Mouse (Mus musculus): ENCODE results near the gene Il18bp.

GRCm38 (mm10) chr7:102034904-102035303 lies 16.4 kb upstream of the Il18bp start:
- TF ChIP-seq CEBPB (IDR thresholded peaks at IDR 0.05; ENCODE audit: insufficient read depth, poor library complexity, severe bottlenecking) (no peak), USF1 (IDR thresholded peaks at IDR 0.05; ENCODE audit: low read depth) (no peak), MYOD1 (IDR thresholded peaks at IDR 0.05; ENCODE audit: control insufficient read depth in 1 of 3, insufficient read length in 2 of 3, low read depth in 2 of 3) (no peak), POLR2A (IDR thresholded peaks at IDR 0.05; ENCODE audit: insufficient read length, low read depth) (no peak), TCF12 (IDR thresholded peaks at IDR 0.05; ENCODE audit: insufficient read depth, poor library complexity, severe bottlenecking) (no peak)

Measured in myocyte (in vitro differentiated cells).